Mouse (Mus musculus) megakaryocyte, embryonic 14.5 days (primary cell): ENCODE results near the gene Dagla.

ENCODE experiments used
- FLI1 ChIP-seq: IDR thresholded peaks from 2 replicates; pipeline ENCODE4 v1.6.1; 2012; ENCODE audit warnings: low read length, inconsistent platforms, mixed read lengths
- GATA1 ChIP-seq: IDR thresholded peaks from 3 replicates; pipeline ENCODE4 v1.6.1; 2012; ENCODE audit warnings: mixed read lengths, low read length, inconsistent platforms, borderline replicate concordance

DNA sequence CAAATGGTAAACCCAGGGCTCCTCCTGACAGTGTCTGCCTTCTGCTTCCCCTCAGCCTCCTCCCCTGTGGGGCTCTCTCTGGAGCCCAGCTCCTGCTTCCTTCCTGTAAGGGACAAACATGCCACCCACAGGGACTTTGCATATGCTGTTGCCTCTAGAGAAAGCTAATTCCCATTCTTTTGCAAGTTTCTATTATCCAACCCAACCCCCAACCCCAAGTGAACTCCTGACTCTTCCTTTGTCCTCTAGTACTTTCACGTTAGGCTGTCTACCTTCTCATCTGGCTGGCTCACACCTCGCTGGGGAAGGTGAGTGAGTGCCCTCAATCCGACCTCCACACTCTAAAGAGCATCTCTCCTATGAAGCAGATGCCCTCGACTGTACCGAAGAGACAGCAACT lies 72.8 kb downstream of the Dagla start:
- TF ChIP-seq GATA1 (no peak), FLI1 (no peak)
